Mouse (Mus musculus): ENCODE measurements around the gene Sdk1. TPM values are rescaled to one million over a fixed set of nuclear protein-coding genes. Genes with fewer than 3 reads are reported as not detected.
A peak's percentile ranks its signal among the peaks of the same experiment; 100 is the strongest.

Gene Sdk1
- total and polyA plus RNA-seq, 2 experiments from 2014 or later, result 1.5 to 13.6 TPM

GRCm38 (mm10) chr5:141910886-141911285 lies 669.6 kb downstream of the Sdk1 start:
- H3K4me3 ChIP-seq (ENCODE audit: low read depth, low read length), result no peak overlapping the region
- H3K4me2 ChIP-seq (ENCODE audit: low read depth), result no peak overlapping the region
- H3K4me1 ChIP-seq (ENCODE audit: insufficient read depth), result no peaks in the 10 kb centered on the region; the same call in 1 of the 2 replicates
- DNase-seq (no peak), ATAC-seq (no peak)
- H3K9me3 ChIP-seq (ENCODE audit: low read length), result no peaks in the 10 kb centered on the region
- no peak overlapping the region for H3K9ac ChIP-seq
- no peaks in the 10 kb centered on the region for H3K27me3 ChIP-seq (ENCODE audit: insufficient read depth, low read length)
- H3K27ac ChIP-seq (ENCODE audit: low read depth, low read length), result no peak overlapping the region
- no peaks in the 10 kb centered on the region for H3K36me3 ChIP-seq (ENCODE audit: insufficient read depth)
- 60% methylated on average over 8 of the region's 8 CpGs for WGBS
- TF ChIP-seq CTCF (IDR thresholded peaks at IDR 0.05; ENCODE audit: low read depth), result 0 out of 2 replicates have a peak, but pooled peaks have one; percentile 12

GRCm38 (mm10) chr5:141912881-141913280 lies 671.6 kb downstream of the Sdk1 start:
- 0 out of 2 replicates have a peak overlapping the region, but pooled peaks have one; percentile 29 for H3K27ac ChIP-seq (ENCODE audit: low read depth, low read length)
- H3K9ac ChIP-seq, result no peak overlapping the region
- H3K9me3 ChIP-seq (ENCODE audit: low read length), result no peaks in the 10 kb centered on the region
- TF ChIP-seq CTCF (IDR thresholded peaks at IDR 0.05; ENCODE audit: low read depth), result no peak
- ATAC-seq (no peak), DNase-seq (peak; percentile 38)
- H3K4me3 ChIP-seq (ENCODE audit: low read depth, low read length), result no peak overlapping the region
- 26% methylated on average over 7 of the region's 7 CpGs for WGBS
- H3K4me1 ChIP-seq (ENCODE audit: insufficient read depth), result no peaks in the 10 kb centered on the region; the same call in 1 of the 2 replicates
- no peaks in the 10 kb centered on the region for H3K27me3 ChIP-seq (ENCODE audit: insufficient read depth, low read length)
- H3K36me3 ChIP-seq (ENCODE audit: insufficient read depth), result no peaks in the 10 kb centered on the region
- H3K4me2 ChIP-seq (ENCODE audit: low read depth), result no peak overlapping the region

GRCm38 (mm10) chr5:141916954-141917353 lies 675.7 kb downstream of the Sdk1 start:
- DNase-seq (peak; percentile 53), ATAC-seq (peak; percentile 86)
- Histone ChIP-seq H3K27me3 (ENCODE audit: insufficient read depth, low read length) (no peaks in the 10 kb centered on the region), H3K9ac (no peak overlapping the region), H3K4me1 (ENCODE audit: insufficient read depth) (no peaks in the 10 kb centered on the region; the same call in 1 of the 2 replicates), H3K9me3 (ENCODE audit: low read length) (no peaks in the 10 kb centered on the region), H3K36me3 (ENCODE audit: insufficient read depth) (no peaks in the 10 kb centered on the region), H3K4me3 (ENCODE audit: low read depth, low read length) (no peak overlapping the region), H3K4me2 (ENCODE audit: low read depth) (no peak overlapping the region), H3K27ac (ENCODE audit: low read depth, low read length) (no peak overlapping the region)
- 17% methylated on average over 2 of the region's 2 CpGs for WGBS
- TF ChIP-seq CTCF (IDR thresholded peaks at IDR 0.05; ENCODE audit: low read depth), result no peak

GRCm38 (mm10) chr5:141939000-141939399 lies 697.7 kb downstream of the Sdk1 start:
- DNase-seq, result no peak
- H3K36me3 ChIP-seq (ENCODE audit: insufficient read depth), result no peaks in the 10 kb centered on the region
- no peaks in the 10 kb centered on the region for H3K27me3 ChIP-seq (ENCODE audit: insufficient read depth, low read length)
- no peaks in the 10 kb centered on the region for H3K4me1 ChIP-seq (ENCODE audit: insufficient read depth)
- H3K9ac ChIP-seq, result no peak overlapping the region
- ATAC-seq, result no peak
- 81% methylated on average over 9 of the region's 9 CpGs for WGBS
- H3K9me3 ChIP-seq (ENCODE audit: low read length), result no peaks in the 10 kb centered on the region
- no peak overlapping the region for H3K4me2 ChIP-seq (ENCODE audit: low read depth)
- TF ChIP-seq CTCF (IDR thresholded peaks at IDR 0.05; ENCODE audit: low read depth), result no peak
- no peak overlapping the region for H3K4me3 ChIP-seq (ENCODE audit: low read depth, low read length)
- no peak overlapping the region for H3K27ac ChIP-seq (ENCODE audit: low read depth, low read length)

GRCm38 (mm10) chr5:141940636-141941035 lies 699.3 kb downstream of the Sdk1 start:
- Histone ChIP-seq H3K36me3 (ENCODE audit: insufficient read depth) (no peaks in the 10 kb centered on the region), H3K4me3 (ENCODE audit: low read depth, low read length) (no peak overlapping the region), H3K27me3 (ENCODE audit: insufficient read depth, low read length) (no peaks in the 10 kb centered on the region), H3K9ac (no peak overlapping the region), H3K4me1 (ENCODE audit: insufficient read depth) (no peaks in the 10 kb centered on the region), H3K27ac (ENCODE audit: low read depth, low read length) (no peak overlapping the region), H3K4me2 (ENCODE audit: low read depth) (no peak overlapping the region), H3K9me3 (ENCODE audit: low read length) (no peaks in the 10 kb centered on the region)
- ATAC-seq (no peak), DNase-seq (no peak)
- WGBS, result 68% methylated on average over 8 of the region's 8 CpGs
- no peak for TF ChIP-seq CTCF (IDR thresholded peaks at IDR 0.05; ENCODE audit: low read depth)

- 52% methylated on average over 11 of the region's 11 CpGs for WGBS
- no peak for TF ChIP-seq CTCF (IDR thresholded peaks at IDR 0.05; ENCODE audit: low read depth)
- Histone ChIP-seq H3K9ac (no peak overlapping the region), H3K4me2 (ENCODE audit: low read depth) (no peak overlapping the region), H3K27ac (ENCODE audit: low read depth, low read length) (no peak overlapping the region), H3K36me3 (ENCODE audit: insufficient read depth) (no peaks in the 10 kb centered on the region), H3K27me3 (ENCODE audit: insufficient read depth, low read length) (no peaks in the 10 kb centered on the region), H3K4me3 (ENCODE audit: low read depth, low read length) (no peak overlapping the region), H3K4me1 (ENCODE audit: insufficient read depth) (no peaks in the 10 kb centered on the region), H3K9me3 (ENCODE audit: low read length) (no peaks in the 10 kb centered on the region)
- DNase-seq, result no peak
- no peak for ATAC-seq
These were observed 709.5 kb downstream of the Sdk1 start for GRCm38 (mm10) chr5:141950791-141951190.

- Histone ChIP-seq H3K27me3 (ENCODE audit: insufficient read depth, low read length) (no peaks in the 10 kb centered on the region), H3K27ac (ENCODE audit: low read depth, low read length) (no peak overlapping the region), H3K4me1 (ENCODE audit: insufficient read depth) (no peaks in the 10 kb centered on the region), H3K4me2 (ENCODE audit: low read depth) (no peak overlapping the region), H3K36me3 (ENCODE audit: insufficient read depth) (no peaks in the 10 kb centered on the region), H3K4me3 (ENCODE audit: low read depth, low read length) (no peak overlapping the region), H3K9me3 (ENCODE audit: low read length) (no peaks in the 10 kb centered on the region), H3K9ac (no peak overlapping the region)
- no peak for DNase-seq
- TF ChIP-seq CTCF (IDR thresholded peaks at IDR 0.05; ENCODE audit: low read depth), result no peak
- no peak for ATAC-seq
- WGBS, result 95% methylated on average over 2 of the region's 2 CpGs
These were observed 711.0 kb downstream of the Sdk1 start for GRCm38 (mm10) chr5:141952270-141952669.

Measured in forebrain, postnatal 0 days (tissue).